Mouse (Mus musculus) testis, adult 2 months (tissue): ENCODE measurements at regions not wholly inside any gene's neighbourhood (a gene's known extent, or its start where the extent isn't known, plus 50 kb on each side); places are given as distances from the start of the nearest gene placed in this dataset.

ENCODE experiments used
- H3K27ac ChIP-seq: fragments of 200-500 bp; 2 replicates; pipeline ENCODE4 v1.5.1; 2012; ENCODE audit warnings: low read depth, low read length; ENCODE audit not compliant: control insufficient read depth, insufficient read depth
- H3K27me3 ChIP-seq: fragments of 200-500 bp; 2 replicates; pipeline ENCODE4 v1.6.1; 2012; ENCODE audit warnings: mild to moderate bottlenecking, low read length, moderate library complexity; ENCODE audit not compliant: control insufficient read depth, insufficient read depth
- H3K36me3 ChIP-seq: fragments of 200-500 bp; 2 replicates; pipeline ENCODE4 v1.6.1; 2012; ENCODE audit warnings: mild to moderate bottlenecking, low read length; ENCODE audit not compliant: control insufficient read depth, insufficient read depth
- H3K4me1 ChIP-seq: fragments of 200-500 bp; 2 replicates; pipeline ENCODE4 v1.6.1; 2012; ENCODE audit warnings: low read length; ENCODE audit not compliant: control insufficient read depth, insufficient read depth
- H3K4me3 ChIP-seq: fragments of 200-500 bp; 2 replicates; pipeline ENCODE4 v1.5.1; 2012; ENCODE audit warnings: low read depth, mild to moderate bottlenecking, low read length, moderate library complexity, mixed read lengths; ENCODE audit not compliant: control insufficient read depth
- CTCF ChIP-seq: fragments of 200-500 bp; IDR thresholded peaks from 2 replicates; pipeline ENCODE4 v1.5.1; 2012; ENCODE audit warnings: low read depth, mild to moderate bottlenecking, inconsistent platforms, low read length, moderate library complexity; ENCODE audit not compliant: control insufficient read depth, insufficient read depth, insufficient replicate concordance
- POLR2A ChIP-seq: fragments of 200-500 bp; IDR thresholded peaks from 2 replicates; pipeline ENCODE4 v1.6.1; 2012; ENCODE audit warnings: low read depth, mild to moderate bottlenecking, inconsistent platforms, low read length, moderate library complexity; ENCODE audit not compliant: control insufficient read depth

GRCm38 (mm10) chr10:70336741-70337140 is 91.8 kb downstream of the Slc16a9 start:
- no peak for TF ChIP-seq POLR2A
- no peak for TF ChIP-seq CTCF

GRCm38 (mm10) chr10:70359421-70359820 is 80.9 kb upstream of the Fam13c start:
- Histone ChIP-seq H3K27ac (no peak overlapping the region), H3K4me3 (no peak overlapping the region), H3K27me3 (no peaks in the 10 kb centered on the region), H3K4me1 (no peaks in the 10 kb centered on the region), H3K36me3 (no peaks in the 10 kb centered on the region)
- no peak for TF ChIP-seq POLR2A
- no peak for TF ChIP-seq CTCF

More at GRCm38 (mm10) chr10:70336741-70337140, 91.8 kb downstream of the Slc16a9 start:
- Histone ChIP-seq H3K36me3 (no peaks in the 10 kb centered on the region), H3K4me1 (peaks cover 5% of the 10 kb centered on the region), H3K4me3 (no peak overlapping the region), H3K27me3 (no peaks in the 10 kb centered on the region), H3K27ac (no peak overlapping the region)

- Histone ChIP-seq H3K27me3 (no peaks in the 10 kb centered on the region), H3K4me3 (no peak overlapping the region), H3K4me1 (no peaks in the 10 kb centered on the region), H3K36me3 (no peaks in the 10 kb centered on the region), H3K27ac (no peak overlapping the region)
- no peak for TF ChIP-seq POLR2A
- no peak for TF ChIP-seq CTCF
Measured at GRCm38 (mm10) chr10:70359834-70360233, 80.4 kb upstream of the Fam13c start.

GRCm38 (mm10) chr10:70363054-70363453 is 77.2 kb upstream of the Fam13c start:
- Histone ChIP-seq H3K36me3 (no peaks in the 10 kb centered on the region), H3K27me3 (no peaks in the 10 kb centered on the region), H3K4me3 (no peak overlapping the region), H3K4me1 (no peaks in the 10 kb centered on the region), H3K27ac (no peak overlapping the region)
- TF ChIP-seq POLR2A, result no peak
- peak; percentile 22; the same call in 1 of the 2 replicates for TF ChIP-seq CTCF

GRCm38 (mm10) chr10:70364218-70364975 is 75.9 kb upstream of the Fam13c start:
- Histone ChIP-seq H3K4me3 (no peak overlapping the region), H3K27me3 (no peaks in the 10 kb centered on the region), H3K36me3 (no peaks in the 10 kb centered on the region), H3K27ac (no peak overlapping the region), H3K4me1 (peaks cover 5% of the 10 kb centered on the region; the same call in 1 of the 2 replicates)
- TF ChIP-seq CTCF, result no peak
- TF ChIP-seq POLR2A, result no peak

- no peak for TF ChIP-seq CTCF
- TF ChIP-seq POLR2A, result no peak
- H3K4me3 ChIP-seq, result no peak overlapping the region
- no peaks in the 10 kb centered on the region for H3K27me3 ChIP-seq
- no peaks in the 10 kb centered on the region for H3K36me3 ChIP-seq
- no peak overlapping the region for H3K27ac ChIP-seq
- peaks cover 5% of the 10 kb centered on the region; the same call in 1 of the 2 replicates for H3K4me1 ChIP-seq
Measured at GRCm38 (mm10) chr10:70364976-70365345, 75.3 kb upstream of the Fam13c start.

- Histone ChIP-seq H3K27ac (no peak overlapping the region), H3K4me1 (peaks cover 5% of the 10 kb centered on the region; the same call in 1 of the 2 replicates), H3K36me3 (no peaks in the 10 kb centered on the region), H3K27me3 (no peaks in the 10 kb centered on the region), H3K4me3 (no peak overlapping the region)
- TF ChIP-seq CTCF (no peak), POLR2A (no peak)
Measured at GRCm38 (mm10) chr10:70365504-70365903, 74.8 kb upstream of the Fam13c start.

- H3K4me3 ChIP-seq, result no peak overlapping the region
- TF ChIP-seq POLR2A, result no peak
- TF ChIP-seq CTCF, result no peak
- H3K36me3 ChIP-seq, result no peaks in the 10 kb centered on the region
- H3K27me3 ChIP-seq, result no peaks in the 10 kb centered on the region
- H3K4me1 ChIP-seq, result peaks cover 5% of the 10 kb centered on the region; the same call in 1 of the 2 replicates
- no peak overlapping the region for H3K27ac ChIP-seq
Measured at GRCm38 (mm10) chr10:70367866-70368265, 72.4 kb upstream of the Fam13c start.
